14 mouse cellular contexts compared by ENCODE assay signal in the genomic region with DNA sequence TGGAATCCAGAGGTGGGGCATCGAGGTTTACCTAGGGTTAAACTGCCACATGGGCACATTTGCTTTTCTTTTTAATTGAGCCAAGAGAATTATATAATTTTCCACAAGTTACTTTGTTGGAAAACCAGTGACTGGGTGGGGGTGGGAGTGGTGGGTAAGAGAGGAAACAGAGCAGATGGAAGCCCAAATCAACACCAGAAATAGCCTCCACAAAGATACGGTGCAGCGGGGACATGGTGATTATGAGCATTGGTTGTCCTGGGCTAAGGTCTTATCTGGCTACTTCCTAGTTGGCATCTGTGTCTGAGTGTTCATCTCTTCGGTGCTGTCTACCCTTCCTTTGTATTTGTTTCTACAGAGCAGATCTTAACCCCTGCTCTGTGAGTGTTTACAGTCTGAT.
"Had no signal": no experiment of that assay in that cellular context is flagged by ENCODE, and none has a peak within 500 bp of the region (broad histone marks: within the 10 kb centered on the region; RNA-seq: fewer than 3 reads in every experiment).

No protein-coding gene starts in this region.

- H3K27ac ChIP-seq: limb, embryonic 10.5 days; liver, embryonic 15.5 days; midbrain, embryonic 10.5 days; midbrain, embryonic 15.5 days; neural tube, embryonic 12.5 days had no signal

- H3K4me1 ChIP-seq: limb, embryonic 10.5 days; liver, embryonic 15.5 days; midbrain, embryonic 15.5 days; neural tube, embryonic 12.5 days had no signal

- H3K36me3 ChIP-seq: limb, embryonic 10.5 days; liver, embryonic 15.5 days; midbrain, embryonic 10.5 days; midbrain, embryonic 15.5 days; neural tube, embryonic 12.5 days had no signal

- ATAC-seq: lung, postnatal 0 days; midbrain, embryonic 15.5 days had no signal

- DNase-seq: kidney, adult 8-10 months; kidney, postnatal 25 days; lung, adult 2 months; lung, postnatal 4 days; retina, postnatal 1 day; right cerebral cortex, postnatal 14 days; thymus, postnatal 4 days had no signal

- H3K27me3 ChIP-seq: liver, embryonic 15.5 days; midbrain, embryonic 15.5 days; neural tube, embryonic 12.5 days had no signal

- H3K9me3 ChIP-seq: limb, embryonic 10.5 days; liver, embryonic 15.5 days; midbrain, embryonic 10.5 days; midbrain, embryonic 15.5 days; neural tube, embryonic 12.5 days had no signal

- H3K4me3 ChIP-seq: limb, embryonic 10.5 days; liver, embryonic 15.5 days; midbrain, embryonic 10.5 days; midbrain, embryonic 15.5 days; neural tube, embryonic 12.5 days had no signal

- H3K9ac ChIP-seq: liver, embryonic 15.5 days; midbrain, embryonic 15.5 days; neural tube, embryonic 12.5 days had no signal

- H3K4me2 ChIP-seq: liver, embryonic 11.5 days; liver, embryonic 15.5 days; midbrain, embryonic 15.5 days; neural tube, embryonic 12.5 days had no signal
